Mouse (Mus musculus) lung, embryonic 16.5 days (tissue): ENCODE results near the gene Ebf3. TPM values are rescaled to one million over a fixed set of nuclear protein-coding genes. Genes with fewer than 3 reads are reported as not detected.

Source experiments
- ATAC-seq: fragments of 200-750 bp; cut with Nextera tagmentation; 2 replicates; pipeline ENCODE4 v1.8.0; 2017; ENCODE audit warnings: low read depth, mild to moderate bottlenecking, moderate library complexity
- H3K27ac ChIP-seq: fragments of 300-500 bp; sonication (generic); 2 replicates; pipeline ENCODE4 v1.5.1; 2014; ENCODE audit warnings: mild to moderate bottlenecking, control low read depth, low read length
- H3K27me3 ChIP-seq: fragments of 300-500 bp; sonication (generic); 2 replicates; pipeline ENCODE4 v1.6.1; 2014; ENCODE audit warnings: low read depth, low read length, mixed read lengths; ENCODE audit not compliant: control insufficient read depth, insufficient read depth
- H3K36me3 ChIP-seq: fragments of 300-500 bp; sonication (generic); 2 replicates; pipeline ENCODE4 v1.6.1; 2014; ENCODE audit warnings: low read length; ENCODE audit not compliant: control insufficient read depth, insufficient read depth
- H3K4me1 ChIP-seq: fragments of 300-500 bp; sonication (generic); replicated peaks from 2 replicates; pipeline ENCODE4 v1.6.1; 2014; ENCODE audit warnings: low read length, mixed read lengths; ENCODE audit not compliant: control insufficient read depth, insufficient read depth
- H3K4me2 ChIP-seq: fragments of 300-500 bp; sonication (generic); 2 replicates; pipeline ENCODE4 v1.6.1; 2014; ENCODE audit warnings: low read depth, low read length, control low read depth
- H3K4me3 ChIP-seq: fragments of 300-500 bp; sonication (generic); 2 replicates; pipeline ENCODE4 v1.5.1; 2014; ENCODE audit warnings: mild to moderate bottlenecking, low read length, control low read depth
- H3K9ac ChIP-seq: fragments of 300-500 bp; sonication (generic); 2 replicates; pipeline ENCODE4 v1.6.1; 2014; ENCODE audit warnings: low read length, control low read depth
- H3K9me3 ChIP-seq: fragments of 300-500 bp; sonication (generic); 2 replicates; pipeline ENCODE4 v1.6.1; 2016; ENCODE audit warnings: low read length; ENCODE audit not compliant: control insufficient read depth
- WGBS: fragments of 180-500 bp; shearing (Covaris S2); extraction: QIAGEN DNeasy Blood & Tissue Kit; methylation state at CpG from one replicate; pipeline ENCODE4 v1.1.7; 2014; 5-methylcytosine and 5-hydroxymethylcytosine counted together
- polyA plus RNA-seq: library from polyadenylated mRNA; unstranded; fragments of >200 nt; fragmentation: Nextera tagmentation; extraction: Ambion mirVana; gene quantifications from 2 replicates; pipeline ENCODE4 v1.2.1, GENCODE M21; 2015

Gene Ebf3
- polyA plus RNA-seq = 0.18 and 0.23 TPM in 2 replicates

GRCm38 (mm10) chr7:137313904-137314691 lies at the start of gene Ebf3:
TSS of gene Ebf3 (minus strand) at chr7:137314445.
- H3K4me2 ChIP-seq = peak within 1 kb of the TSS; percentile 99
- ATAC-seq = peak; percentile 91
- H3K27ac ChIP-seq = no peak within 1 kb of the TSS
- WGBS = under 1% methylated on average over 93 of the region's 127 CpGs
- peak within 1 kb of the TSS; percentile 61 for H3K4me3 ChIP-seq
- peaks cover 89% of the 10 kb centered on the region for H3K27me3 ChIP-seq
- H3K36me3 ChIP-seq = no peaks in the 10 kb centered on the region
- H3K9me3 ChIP-seq = no peaks in the 10 kb centered on the region
- peak within 1 kb of the TSS; percentile 56 for H3K9ac ChIP-seq
- H3K4me1 ChIP-seq = peaks cover 23% of the 10 kb centered on the region

DNA sequence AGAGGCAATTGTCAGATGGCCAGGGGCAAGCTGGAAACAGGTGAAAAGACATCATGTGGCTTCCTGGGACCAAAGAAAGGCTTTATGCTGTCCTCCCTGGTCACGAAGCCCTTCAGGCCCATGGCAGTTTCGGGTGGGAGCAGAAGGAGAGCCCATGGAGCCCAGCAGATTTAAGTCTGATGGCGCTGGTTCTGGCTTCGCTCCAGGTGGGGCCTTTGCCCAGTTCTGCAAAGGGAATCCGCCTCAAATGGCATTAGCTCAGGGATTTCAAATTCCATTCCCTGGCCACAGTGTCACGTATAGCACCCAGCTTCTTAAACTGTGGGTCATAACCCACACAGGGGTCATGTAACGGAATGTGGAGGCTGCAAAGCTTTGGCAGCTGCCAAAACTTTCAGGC lies 32.6 kb upstream of the Ebf3 start:
- Histone ChIP-seq H3K9ac (no peak overlapping the region), H3K36me3 (no peaks in the 10 kb centered on the region), H3K27me3 (no peaks in the 10 kb centered on the region), H3K27ac (no peak overlapping the region), H3K4me3 (no peak overlapping the region), H3K9me3 (no peaks in the 10 kb centered on the region), H3K4me1 (0 out of 2 replicates have a peak, but pooled peaks cover 2% of the 10 kb centered on the region), H3K4me2 (no peak overlapping the region)
- no peak for ATAC-seq
- WGBS = 65% methylated on average over 7 of the region's 7 CpGs

DNA sequence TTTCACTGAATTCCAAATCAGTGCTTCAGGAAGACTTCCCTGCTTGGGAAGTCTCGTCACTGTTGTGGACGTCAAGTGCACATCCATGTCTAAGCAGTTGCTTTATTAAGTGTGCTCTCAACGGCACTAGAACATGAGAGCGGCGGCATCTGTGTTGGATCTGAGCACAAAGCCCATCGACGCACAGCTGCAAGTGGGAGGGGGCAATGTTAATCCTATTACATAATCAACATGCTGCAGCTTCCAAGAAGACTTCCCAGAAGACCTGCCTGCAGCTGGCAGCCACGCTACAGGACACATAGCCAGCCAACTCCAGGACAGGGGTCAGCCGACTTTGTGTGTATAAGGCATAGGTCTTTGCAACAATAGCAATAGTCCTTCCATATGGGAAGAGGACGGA lies 31.8 kb upstream of the Ebf3 start:
- Histone ChIP-seq H3K4me3 (no peak overlapping the region), H3K9me3 (no peaks in the 10 kb centered on the region), H3K36me3 (no peaks in the 10 kb centered on the region), H3K27ac (no peak overlapping the region), H3K27me3 (no peaks in the 10 kb centered on the region), H3K4me2 (no peak overlapping the region), H3K4me1 (0 out of 2 replicates have a peak, but pooled peaks cover 2% of the 10 kb centered on the region), H3K9ac (no peak overlapping the region)
- 36% methylated on average over 10 of the region's 10 CpGs for WGBS
- ATAC-seq = peak; percentile 72

DNA sequence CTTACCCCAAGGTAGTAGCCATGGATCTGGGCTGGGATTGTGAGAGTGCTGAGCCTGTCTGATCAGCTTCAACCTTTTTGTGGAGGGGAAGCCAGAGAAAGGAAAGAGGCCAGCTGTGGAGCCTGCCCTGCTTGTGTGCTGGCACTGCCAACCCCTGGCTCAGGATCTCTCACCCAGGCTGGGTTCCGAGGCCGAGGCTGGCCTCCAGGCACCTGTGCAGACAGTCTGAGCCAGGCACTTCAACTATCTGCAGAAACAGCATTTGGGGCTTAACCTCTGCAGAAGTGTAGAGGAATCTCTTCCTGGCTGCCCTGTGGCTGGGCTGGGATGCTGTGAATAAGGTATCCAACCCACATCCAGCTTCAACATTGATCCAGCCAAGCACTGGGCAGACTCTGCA lies 19.7 kb upstream of the Ebf3 start:
- 78% methylated on average over 2 of the region's 2 CpGs for WGBS
- Histone ChIP-seq H3K4me2 (no peak overlapping the region), H3K9me3 (no peaks in the 10 kb centered on the region), H3K4me3 (no peak overlapping the region), H3K27ac (no peak overlapping the region), H3K9ac (no peak overlapping the region), H3K4me1 (no peaks in the 10 kb centered on the region), H3K27me3 (no peaks in the 10 kb centered on the region; the same call in 1 of the 2 replicates), H3K36me3 (no peaks in the 10 kb centered on the region)
- ATAC-seq = no peak

- Histone ChIP-seq H3K36me3 (no peaks in the 10 kb centered on the region), H3K9ac (peak overlapping the region; percentile 12; the same call in 1 of the 2 replicates), H3K27ac (no peak overlapping the region), H3K27me3 (peaks cover 70% of the 10 kb centered on the region), H3K4me3 (peak overlapping the region; percentile 35), H3K9me3 (no peaks in the 10 kb centered on the region), H3K4me2 (peak overlapping the region; percentile 55), H3K4me1 (peaks cover 11% of the 10 kb centered on the region)
- 2% methylated on average over 20 of the region's 21 CpGs for WGBS
- ATAC-seq = 0 out of 2 replicates have a peak, but pooled peaks have one; percentile 3
Observed at GRCm38 (mm10) chr7:137322926-137323325, 8.7 kb upstream of the Ebf3 start.

DNA sequence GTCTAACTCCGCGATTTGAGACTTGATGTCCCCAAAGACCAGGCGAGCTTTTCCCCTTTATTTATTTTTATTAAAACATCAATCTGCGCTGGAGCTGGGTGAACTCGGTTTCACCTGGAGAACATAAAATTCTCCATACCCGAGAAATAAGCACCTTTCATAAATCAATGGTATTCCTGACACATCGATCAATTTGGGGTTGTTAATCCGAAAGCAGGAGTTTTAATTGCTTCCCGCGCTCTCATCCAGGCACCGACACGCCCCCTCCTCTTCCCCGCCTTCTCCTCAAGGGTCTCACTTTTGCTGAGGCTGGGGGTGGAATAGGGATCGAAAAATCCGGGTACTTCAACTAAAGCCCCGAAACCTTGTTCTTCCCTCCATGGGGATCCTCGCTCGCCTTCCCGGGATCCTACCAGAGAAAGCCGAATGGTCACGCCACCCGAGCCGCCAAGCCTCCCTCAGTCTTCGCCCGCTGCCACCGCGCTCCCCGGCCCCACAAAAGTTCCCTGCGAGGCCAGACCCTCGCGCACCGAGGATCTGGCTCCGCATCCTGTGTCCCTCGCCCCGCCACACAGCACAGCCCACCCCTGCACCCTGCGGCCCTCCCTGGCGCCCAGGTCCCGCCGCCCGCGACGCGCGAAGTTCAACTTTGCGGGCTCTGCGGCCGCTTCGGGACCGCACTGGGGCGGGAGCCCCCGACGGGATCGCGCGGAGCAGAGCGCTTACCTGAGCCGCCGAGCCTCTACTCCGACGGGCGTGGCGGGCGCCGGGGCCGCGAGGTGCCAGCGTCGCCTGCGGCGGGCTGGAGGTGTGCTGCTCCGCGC lies 7.9 kb upstream of the Ebf3 start:
- WGBS = under 1% methylated on average over 55 of the region's 72 CpGs
- H3K4me3 ChIP-seq = peak overlapping the region; percentile 35
- peaks cover 11% of the 10 kb centered on the region for H3K4me1 ChIP-seq
- no peaks in the 10 kb centered on the region for H3K9me3 ChIP-seq
- H3K4me2 ChIP-seq = peak overlapping the region; percentile 55
- H3K27me3 ChIP-seq = peaks cover 76% of the 10 kb centered on the region
- 0 out of 2 replicates have a peak, but pooled peaks have one; percentile 23 for ATAC-seq
- H3K27ac ChIP-seq = no peak overlapping the region
- H3K9ac ChIP-seq = peak overlapping the region; percentile 12; the same call in 1 of the 2 replicates
- no peaks in the 10 kb centered on the region for H3K36me3 ChIP-seq

DNA sequence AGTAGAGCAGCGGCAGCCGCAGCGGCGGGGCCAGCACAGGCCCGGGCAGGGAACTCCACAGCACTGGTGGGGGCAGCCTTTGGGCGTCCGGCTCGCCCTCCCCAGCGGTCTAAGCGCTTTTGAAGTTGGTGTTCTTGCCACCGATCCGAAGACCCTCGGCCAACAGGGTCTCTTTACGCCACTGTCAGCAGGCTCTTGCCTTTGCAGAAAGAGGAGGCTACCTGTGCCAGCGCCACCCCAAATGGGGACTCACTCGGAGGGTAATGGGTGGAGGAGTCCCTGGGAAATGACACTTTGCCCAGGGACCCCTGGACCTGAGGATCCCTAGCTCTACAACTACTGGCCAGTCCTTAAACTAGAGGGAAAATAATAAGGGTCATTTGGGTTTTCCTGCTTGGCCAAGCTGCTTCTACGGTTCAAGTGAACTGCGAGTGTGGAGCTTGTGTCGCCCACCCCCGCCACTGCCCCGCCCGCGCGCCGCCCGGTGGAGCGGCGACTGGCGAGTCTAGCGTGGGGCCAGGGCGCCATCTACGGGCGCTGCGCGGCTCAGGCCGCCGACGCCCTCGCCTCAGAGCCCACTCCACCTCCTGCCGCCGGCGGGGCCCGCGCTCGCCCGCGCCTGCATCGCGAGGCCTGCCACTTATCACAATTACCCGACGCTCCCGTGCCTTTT lies 7.0 kb upstream of the Ebf3 start:
- Histone ChIP-seq H3K4me1 (peaks cover 11% of the 10 kb centered on the region), H3K4me2 (peak overlapping the region; percentile 34), H3K27ac (no peak overlapping the region), H3K27me3 (peaks cover 84% of the 10 kb centered on the region), H3K4me3 (peak overlapping the region; percentile 25), H3K9me3 (no peaks in the 10 kb centered on the region), H3K36me3 (no peaks in the 10 kb centered on the region), H3K9ac (no peak overlapping the region)
- ATAC-seq = peak; percentile 73
- under 1% methylated on average over 47 of the region's 52 CpGs for WGBS

GRCm38 (mm10) chr7:137320320-137320719 lies 6.1 kb upstream of the Ebf3 start:
- H3K36me3 ChIP-seq = no peaks in the 10 kb centered on the region
- H3K4me2 ChIP-seq = no peak overlapping the region
- H3K27me3 ChIP-seq = peaks cover 93% of the 10 kb centered on the region
- WGBS = 6% methylated on average over 11 of the region's 11 CpGs
- H3K9ac ChIP-seq = no peak overlapping the region
- no peak for ATAC-seq
- no peak overlapping the region for H3K4me3 ChIP-seq
- no peak overlapping the region for H3K27ac ChIP-seq
- no peaks in the 10 kb centered on the region for H3K9me3 ChIP-seq
- peaks cover 11% of the 10 kb centered on the region for H3K4me1 ChIP-seq
